In genomic region chr16:15185714-15186113, GRCm38 (mm10) we compare ENCODE assay signal across 28 mouse cellular contexts.
DNase-seq lines count a peak whose midpoint lies in the region; ATAC-seq and TF ChIP-seq lines count a peak whose summit lies in the region.
"Had no signal": no experiment of that assay in that cellular context is flagged by ENCODE, and none has a peak within 500 bp of the region (broad histone marks: within the 10 kb centered on the region; RNA-seq: fewer than 3 reads in every experiment).

No protein-coding gene starts in this region.

- no peak for ATAC-seq in intestine, postnatal 0 days
- ATAC-seq: CD4-positive, CD25-positive, alpha-beta regulatory T cell, adult 4 months; forebrain, embryonic 14.5 days; forebrain, postnatal 0 days; hindbrain, postnatal 0 days; inflammation-experienced regulatory T-cells, adult 6 months; intestine, embryonic 16.5 days had no signal

- H3K9me3 ChIP-seq in limb, embryonic 10.5 days (replicated peaks), result no peaks in the 10 kb centered on the region
- no peaks in the 10 kb centered on the region for H3K9me3 ChIP-seq in intestine, postnatal 0 days (ENCODE audit: control insufficient read depth)
- H3K9me3 ChIP-seq: embryonic facial prominence, embryonic 13.5 days; heart, embryonic 15.5 days had no signal

- no peak for TF ChIP-seq CTCF in intestine, postnatal 0 days (IDR thresholded peaks at IDR 0.05; ENCODE audit: low read depth)

- WGBS in limb, embryonic 10.5 days, result 94% methylated on average over 1 of the region's 1 CpGs
- WGBS in intestine, postnatal 0 days, result 96% methylated on average over 1 of the region's 1 CpGs

- peak overlapping the region; percentile 50 for H3K27ac ChIP-seq in limb, embryonic 10.5 days
- H3K27ac ChIP-seq in intestine, postnatal 0 days (ENCODE audit: low read depth, low read length), result no peak overlapping the region
- H3K27ac ChIP-seq: embryonic facial prominence, embryonic 10.5 days; embryonic facial prominence, embryonic 13.5 days; gastrocnemius, adult 2 months; heart, embryonic 15.5 days; hindbrain, embryonic 14.5 days; hindbrain, postnatal 0 days had no signal

- no peaks in the 10 kb centered on the region for H3K36me3 ChIP-seq in limb, embryonic 10.5 days
- no peaks in the 10 kb centered on the region for H3K36me3 ChIP-seq in intestine, postnatal 0 days (ENCODE audit: control insufficient read depth, insufficient read depth)
- H3K36me3 ChIP-seq: embryonic facial prominence, embryonic 10.5 days; embryonic facial prominence, embryonic 13.5 days; heart, embryonic 12.5 days; heart, embryonic 15.5 days had no signal

- no peaks in the 10 kb centered on the region for H3K27me3 ChIP-seq in limb, embryonic 10.5 days (ENCODE audit: low read depth, poor library complexity, severe bottlenecking)
- no peaks in the 10 kb centered on the region for H3K27me3 ChIP-seq in intestine, postnatal 0 days (replicated peaks; ENCODE audit: control insufficient read depth, insufficient read depth, low read length)
- H3K27me3 ChIP-seq: embryonic facial prominence, embryonic 13.5 days; heart, embryonic 12.5 days; heart, embryonic 15.5 days had no signal

- H3K9ac ChIP-seq in intestine, postnatal 0 days (ENCODE audit: low read depth, low read length), result no peak overlapping the region
- H3K9ac ChIP-seq: embryonic facial prominence, embryonic 13.5 days; forebrain, postnatal 0 days; heart, embryonic 12.5 days; heart, embryonic 15.5 days; hindbrain, embryonic 14.5 days had no signal

- no peak overlapping the region for H3K4me2 ChIP-seq in intestine, postnatal 0 days (replicated peaks; ENCODE audit: low read depth)
- H3K4me2 ChIP-seq: embryonic facial prominence, embryonic 13.5 days; heart, embryonic 12.5 days; heart, embryonic 15.5 days; hindbrain, embryonic 14.5 days had no signal

- 0 out of 2 replicates have a peak, but pooled peaks cover 2% of the 10 kb centered on the region for H3K4me1 ChIP-seq in limb, embryonic 10.5 days
- no peaks in the 10 kb centered on the region for H3K4me1 ChIP-seq in intestine, postnatal 0 days (replicated peaks; ENCODE audit: control insufficient read depth, insufficient read depth, low read length)
- H3K4me1 ChIP-seq: embryonic facial prominence, embryonic 10.5 days; embryonic facial prominence, embryonic 13.5 days; heart, embryonic 12.5 days; heart, embryonic 15.5 days had no signal

- H3K4me3 ChIP-seq in limb, embryonic 10.5 days, result no peak overlapping the region
- H3K4me3 ChIP-seq in intestine, postnatal 0 days (ENCODE audit: low read depth, low read length), result no peak overlapping the region
- H3K4me3 ChIP-seq: embryonic facial prominence, embryonic 10.5 days; embryonic facial prominence, embryonic 13.5 days; gastrocnemius, adult 2 months; heart, embryonic 12.5 days; heart, embryonic 15.5 days had no signal

- DNase-seq in 3T3-L1 (ENCODE audit: low read depth, low spot score), result peak; percentile 77
- peak; percentile 30 for DNase-seq in NIH3T3 (ENCODE audit: low read depth)
- no peak for DNase-seq in limb, embryonic 10.5 days (ENCODE audit: low spot score)
- DNase-seq in embryo, embryonic 11 days, result no peak
- DNase-seq in urinary bladder, postnatal 4 days (ENCODE audit: low spot score in 2 of 2), result no peak
- DNase-seq: adrenal gland, postnatal 10 days; adrenal gland, postnatal 36 days; B cell, adult 2 months; cerebellum, adult 18-20 months; cerebellum, adult 9-10 months; cerebellum, postnatal 14 days; forebrain, postnatal 0 days; gastrocnemius, adult 2 months; gastrocnemius, postnatal 14 days; heart, adult 18-20 months; heart, postnatal 10 days; heart, postnatal 36 days had no signal

Comparison
In these comparisons a context has a peak if more than half of its experiments do, and no peak if none do; other contexts are left out.
1. DNase-seq: peak in 3T3-L1 (single experiment) and NIH3T3 (single experiment); none in limb, embryonic 10.5 days (single experiment), embryo, embryonic 11 days (single experiment) and urinary bladder, postnatal 4 days (0 of 2).